Mouse (Mus musculus) hematopoietic stem cell, adult 5-6 weeks (primary cell): ENCODE measurements around the gene Atg2a. TPM values are rescaled to one million over a fixed set of nuclear protein-coding genes. Genes with fewer than 3 reads are reported as not detected.
A peak's percentile ranks its signal among the peaks of the same experiment; 100 is the strongest.
"Not testable (repeated sequence)": the region's sequence is repeated elsewhere in the genome, so short reads cannot be mapped to it uniquely, and the experiment has no call there.

Experiments
- ATAC-seq, 2 experiments: fragments of 125-278 bp in 1 of 2; replicated peaks in 1 of 2; 2 replicates each; pipeline ENCODE4 v1.8.0; 2016 to 2017; ENCODE audit warnings: inconsistent platforms in 2 of 2, mild to moderate bottlenecking in 2 of 2, moderate number of reproducible peaks in 2 of 2, low read depth in 1 of 2, moderate TSS enrichment in 1 of 2; ENCODE audit not compliant: low FRiP score in 2 of 2, poor library complexity in 2 of 2, severe bottlenecking in 2 of 2, insufficient read depth in 1 of 2, low TSS enrichment in 1 of 2
- total RNA-seq: library from RNA; stranded (forward); fragments of 172-1452, 232-1000 nt; gene quantifications from 2 replicates; pipeline ENCODE4 v1.2.3, GENCODE M21; 2017

Gene Atg2a
- total RNA-seq, 1 experiment from 2014 or later = 9.5 TPM

DNA sequence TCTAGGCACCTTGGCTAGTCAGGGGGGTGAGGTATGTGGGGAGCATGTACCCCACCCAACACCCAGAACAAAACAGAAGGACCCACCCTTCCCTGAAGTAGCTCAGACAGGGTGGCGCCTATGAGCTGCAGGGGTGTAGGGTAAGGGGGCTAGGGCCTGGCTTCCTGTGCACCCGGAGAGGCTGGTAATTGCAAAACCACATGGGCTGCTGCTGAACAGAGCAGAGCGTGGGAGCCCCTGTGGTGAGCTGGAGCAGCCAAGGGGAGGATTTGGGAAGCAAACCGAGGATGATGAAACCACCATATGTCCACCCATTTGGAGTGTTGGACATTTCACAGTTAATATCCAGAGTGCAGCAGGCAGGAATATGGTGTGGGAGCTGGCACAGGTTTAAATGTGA is 61.1 kb downstream of the Atg2a start:
- ATAC-seq = no peak

GRCm38 (mm10) chr19:6303831-6304230 is 62.4 kb downstream of the Atg2a start:
- ATAC-seq = no peak

DNA sequence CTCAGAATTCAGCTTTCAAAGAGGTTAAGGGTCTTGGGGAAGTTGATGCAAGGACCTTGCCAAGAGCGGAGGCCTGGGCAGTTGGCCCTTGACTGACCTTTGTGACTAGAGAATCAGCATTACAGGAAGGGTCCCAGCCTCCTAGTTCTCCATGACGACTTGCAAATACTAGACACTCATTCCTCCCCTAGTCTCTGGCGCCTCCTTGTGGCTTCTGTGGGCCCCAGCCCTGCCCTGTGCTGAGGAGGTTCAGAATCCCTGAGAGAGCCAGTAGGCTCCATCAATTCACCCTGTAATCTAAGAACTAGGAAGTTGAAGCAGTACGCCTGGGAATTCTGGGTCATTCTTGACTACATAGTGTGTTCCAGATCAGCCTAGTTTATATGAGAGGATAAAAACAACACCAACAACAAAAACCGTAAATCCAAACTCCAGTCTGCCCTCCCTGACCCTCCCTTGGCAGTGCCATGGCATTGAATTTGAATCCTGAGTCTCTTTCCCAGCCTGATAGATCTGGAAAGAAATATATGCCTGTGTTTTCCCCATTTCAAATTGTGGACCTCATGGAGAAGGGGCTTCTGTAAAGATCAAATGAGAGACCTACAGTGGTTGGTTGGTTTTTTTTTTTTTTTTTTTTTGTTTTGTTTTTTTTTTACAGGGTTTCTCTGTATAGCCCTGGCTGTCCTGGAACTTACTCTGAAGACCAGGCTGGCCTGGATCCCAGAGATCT is 63.5 kb downstream of the Atg2a start:
- peak; percentile 61 to 70 for ATAC-seq

- ATAC-seq = no peak
Measured at GRCm38 (mm10) chr19:6305517-6306115, 64.1 kb downstream of the Atg2a start.

DNA sequence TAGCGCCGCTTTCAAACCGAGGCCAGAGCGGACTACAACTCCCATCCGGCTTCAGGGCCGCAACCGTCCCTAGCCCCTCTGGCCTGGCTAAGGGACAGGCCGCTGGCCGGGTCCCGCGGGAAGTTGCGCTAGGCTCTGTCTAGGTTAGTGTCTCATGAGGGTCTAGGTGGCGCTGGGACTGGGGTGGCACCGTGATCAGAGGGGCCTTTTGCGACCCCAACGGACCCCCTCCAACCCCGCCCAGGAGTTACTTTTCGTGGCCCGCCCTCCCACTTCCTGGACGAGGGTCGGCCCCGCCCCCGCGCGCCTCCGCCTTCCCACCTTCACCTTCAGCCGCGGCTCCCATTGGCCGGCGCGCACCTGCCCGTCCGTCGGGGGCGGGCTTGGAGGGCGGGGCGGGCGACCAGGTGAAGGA is 64.7 kb downstream of the Atg2a start, which contains the start of gene Cdc42bpg:
Cdc42bpg (plus strand) TSS at position 320 of the 415 bp plus-strand sequence.
- ATAC-seq = peak; percentile 42 to 63

DNA sequence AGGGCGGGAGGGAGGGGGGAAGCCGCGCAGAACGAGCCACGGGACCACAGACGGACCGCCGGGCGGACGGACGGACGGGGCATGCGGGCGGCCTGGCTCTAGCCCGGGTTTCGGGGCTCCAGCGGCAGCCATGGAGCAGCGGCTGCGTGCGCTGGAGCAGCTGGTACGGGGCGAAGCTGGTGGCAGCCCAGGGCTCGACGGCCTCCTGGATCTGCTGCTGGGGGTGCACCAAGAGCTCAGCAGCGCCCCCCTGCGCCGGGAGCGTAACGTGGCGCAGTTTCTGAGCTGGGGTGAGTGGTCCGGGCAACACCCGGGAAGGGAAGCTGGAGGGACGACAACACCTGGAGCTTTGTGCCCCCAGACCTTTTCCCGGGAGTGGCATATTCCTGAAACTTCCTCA is 65.1 kb downstream of the Atg2a start:
- peak; percentile 50 to 61; a peak in 2 of 4 replicates for ATAC-seq

GRCm38 (mm10) chr19:6307733-6308531 is 66.5 kb downstream of the Atg2a start:
- ATAC-seq = no peak

GRCm38 (mm10) chr19:6310181-6310580 is 68.7 kb downstream of the Atg2a start:
- ATAC-seq = no peak

GRCm38 (mm10) chr19:6311783-6312182 is 70.3 kb downstream of the Atg2a start:
- not testable (repeated sequence) for ATAC-seq

Other genes with a start within 250 kb of the Atg2a start
- 32.4 and 37.5 TPM in 2 replicates for gene Capn1, start 225.8 kb upstream of the Atg2a start, total RNA-seq
- 7.0 and 9.4 TPM in 2 replicates for gene Syvn1, start 195.1 kb upstream of the Atg2a start, total RNA-seq
- 37.0 and 38.9 TPM in 2 replicates for gene Mrpl49, start 183.9 kb upstream of the Atg2a start, total RNA-seq
- 1,306 and 2,041 TPM in 2 replicates for gene Fau, start 183.8 kb upstream of the Atg2a start, total RNA-seq
- 8.3 and 11.5 TPM in 2 replicates for gene Znhit2, start 180.5 kb upstream of the Atg2a start, total RNA-seq
- gene Tm7sf2, start 173.3 kb upstream of the Atg2a start, total RNA-seq = 1.3 and 3.0 TPM in 2 replicates
- gene Vps51, start 164.4 kb upstream of the Atg2a start, total RNA-seq = 46.8 and 52.8 TPM in 2 replicates
- gene Tmem262, start 161.6 kb upstream of the Atg2a start, total RNA-seq = not detected in 2 replicates
- gene Gm28374, start 159.4 kb upstream of the Atg2a start, total RNA-seq = not detected in 2 replicates
- 23.5 and 68.8 TPM in 2 replicates for gene Zfpl1, start 156.7 kb upstream of the Atg2a start, total RNA-seq
- gene Cdca5, start 156.7 kb upstream of the Atg2a start, total RNA-seq = 25.8 and 26.8 TPM in 2 replicates
- gene AC131692.1, start 147.2 kb upstream of the Atg2a start, total RNA-seq = 1.3 and 1.5 TPM in 2 replicates
- gene Naaladl1, start 135.9 kb upstream of the Atg2a start, total RNA-seq = 0.13 TPM in 1 of 2 replicates, not detected in the other
- 5.0 and 6.8 TPM in 2 replicates for gene Sac3d1, start 123.0 kb upstream of the Atg2a start, total RNA-seq
- 3.4 and 13.4 TPM in 2 replicates for gene Snx15, start 113.4 kb upstream of the Atg2a start, total RNA-seq
- 3.3 and 5.6 TPM in 2 replicates for gene Batf2, start 100.7 kb upstream of the Atg2a start, total RNA-seq
- gene Arl2, start 100.1 kb upstream of the Atg2a start, total RNA-seq = 24.9 and 37.0 TPM in 2 replicates
- not detected in 2 replicates for gene Majin, start 57.3 kb upstream of the Atg2a start, total RNA-seq
- gene Gpha2, start 15.3 kb upstream of the Atg2a start, total RNA-seq = 1.3 TPM in 1 of 2 replicates, not detected in the other
- 5.5 and 6.2 TPM in 2 replicates for gene Ppp2r5b, start 5.8 kb upstream of the Atg2a start, total RNA-seq
- gene Ehd1, start 35.1 kb downstream of the Atg2a start, total RNA-seq = 18.4 and 28.4 TPM in 2 replicates
- gene Cdc42bpg, start 64.8 kb downstream of the Atg2a start, total RNA-seq = 2.9 and 4.3 TPM in 2 replicates
- gene Men1, start 93.3 kb downstream of the Atg2a start, total RNA-seq = 26.4 and 31.8 TPM in 2 replicates
- 71.5 and 88.1 TPM in 2 replicates for gene Map4k2, start 99.5 kb downstream of the Atg2a start, total RNA-seq
- gene Sf1, start 122.0 kb downstream of the Atg2a start, total RNA-seq = 298 and 325 TPM in 2 replicates
- 6.7 and 9.9 TPM in 2 replicates for gene Pygm, start 142.7 kb downstream of the Atg2a start, total RNA-seq
- gene Rasgrp2, start 157.7 kb downstream of the Atg2a start, total RNA-seq = 101 and 113 TPM in 2 replicates
- gene Nrxn2, start 177.1 kb downstream of the Atg2a start, total RNA-seq = 0.25 and 0.44 TPM in 2 replicates